Mouse (Mus musculus) liver, postnatal 0 days (tissue): Measurements from ENCODE around the gene Zfp784.
A peak's percentile ranks its signal among the peaks of the same experiment; 100 is the strongest.

Source experiments
- CTCF ChIP-seq: sonication (generic); IDR thresholded peaks from 2 replicates; pipeline ENCODE4 v1.5.1; 2016; ENCODE audit warnings: antibody characterized with exemption, low read depth
- EP300 ChIP-seq: IDR thresholded peaks from 2 replicates; pipeline ENCODE4 v1.6.1; 2016; ENCODE audit warnings: antibody characterized with exemption, low read depth, mild to moderate bottlenecking

- peak; percentile 17; the same call in 1 of the 2 replicates for TF ChIP-seq EP300
- TF ChIP-seq CTCF: no peak
Measured at GRCm38 (mm10) chr7:5038109-5038732, at the start of gene Zfp784.
